Mouse (Mus musculus) limb, embryonic 13.5 days (tissue): ENCODE data around the gene Cacnb2. TPM values are rescaled to one million over a fixed set of nuclear protein-coding genes. Genes with fewer than 3 reads are reported as not detected.

ENCODE experiments used
- ATAC-seq: fragments of 200-750 bp; cut with Nextera tagmentation; 2 replicates; pipeline ENCODE4 v1.8.0; 2017; ENCODE audit warnings: low read depth, moderate number of reproducible peaks, moderate TSS enrichment; ENCODE audit not compliant: low FRiP score
- H3K27ac ChIP-seq: fragments of 300-500 bp; sonication (generic); 2 replicates; pipeline ENCODE4 v1.5.1; 2015; ENCODE audit warnings: inconsistent platforms, mild to moderate bottlenecking, moderate library complexity
- H3K27me3 ChIP-seq: fragments of 300-500 bp; sonication (generic); 2 replicates; pipeline ENCODE4 v1.6.1; 2015; ENCODE audit warnings: mild to moderate bottlenecking, inconsistent platforms
- H3K36me3 ChIP-seq: fragments of 300-500 bp; sonication (generic); 2 replicates; pipeline ENCODE4 v1.6.1; 2015; ENCODE audit warnings: inconsistent platforms, mild to moderate bottlenecking, moderate library complexity
- H3K4me1 ChIP-seq: fragments of 300-500 bp; sonication (generic); 2 replicates; pipeline ENCODE4 v1.6.1; 2015; ENCODE audit warnings: inconsistent platforms
- H3K4me2 ChIP-seq: fragments of 300-500 bp; sonication (generic); replicated peaks from 2 replicates; pipeline ENCODE4 v1.6.1; 2015; ENCODE audit warnings: inconsistent platforms, mild to moderate bottlenecking, moderate library complexity
- H3K4me3 ChIP-seq: fragments of 300-500 bp; sonication (generic); 2 replicates; pipeline ENCODE4 v1.5.1; 2015; ENCODE audit warnings: moderate library complexity, mild to moderate bottlenecking, inconsistent platforms
- H3K9ac ChIP-seq: fragments of 300-500 bp; sonication (generic); 2 replicates; pipeline ENCODE4 v1.6.1; 2015; ENCODE audit warnings: mild to moderate bottlenecking, inconsistent platforms
- H3K9me3 ChIP-seq: fragments of 300-500 bp; sonication (generic); 2 replicates; pipeline ENCODE4 v1.6.1; 2016; ENCODE audit warnings: inconsistent platforms
- WGBS: fragments of 180-500 bp; shearing (Covaris S2); methylation state at CpG from one replicate; pipeline ENCODE4 v1.1.7; 2015; 5-methylcytosine and 5-hydroxymethylcytosine counted together
- polyA plus RNA-seq: library from polyadenylated mRNA; unstranded; fragments of >200 nt; fragmentation: Nextera tagmentation; extraction: Ambion mirVana; gene quantifications from 2 replicates; pipeline ENCODE4 v1.2.1, GENCODE M21; 2015

Cacnb2 gene
- polyA plus RNA-seq, 1 experiment from 2014 or later, result 2.3 TPM

GRCm38 (mm10) chr2:14878953-14879352 lies 276.1 kb downstream of the Cacnb2 start:
- Histone ChIP-seq H3K9me3 (no peaks in the 10 kb centered on the region), H3K4me1 (peaks cover 9% of the 10 kb centered on the region), H3K4me3 (no peak overlapping the region), H3K36me3 (no peaks in the 10 kb centered on the region), H3K9ac (no peak overlapping the region), H3K27ac (no peak overlapping the region), H3K4me2 (no peak overlapping the region), H3K27me3 (no peaks in the 10 kb centered on the region)
- ATAC-seq, result no peak

DNA sequence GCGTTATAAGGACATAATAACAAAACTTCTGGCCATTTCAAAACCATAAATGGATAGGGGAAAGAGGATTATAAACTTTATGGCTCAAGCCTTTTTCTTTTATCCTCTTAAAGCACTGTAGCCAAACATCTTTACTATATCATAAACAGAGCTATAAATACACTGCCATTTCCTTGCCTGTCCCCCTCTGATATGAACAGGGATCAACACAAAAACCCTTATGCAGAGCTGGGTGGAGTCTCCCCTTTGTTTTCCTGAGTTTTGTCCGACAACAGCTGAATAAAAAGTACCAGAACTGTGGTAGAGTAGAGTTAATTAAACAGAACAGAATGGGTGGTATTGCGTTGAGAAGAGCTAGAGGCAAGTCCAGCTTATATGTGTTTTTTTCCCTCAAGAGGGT lies 280.6 kb downstream of the Cacnb2 start:
- Histone ChIP-seq H3K27me3 (no peaks in the 10 kb centered on the region), H3K4me3 (no peak overlapping the region), H3K27ac (no peak overlapping the region), H3K4me2 (no peak overlapping the region), H3K4me1 (no peaks in the 10 kb centered on the region), H3K9ac (no peak overlapping the region), H3K36me3 (no peaks in the 10 kb centered on the region), H3K9me3 (no peaks in the 10 kb centered on the region)
- ATAC-seq, result no peak
- 51% methylated on average over 3 of the region's 3 CpGs for WGBS

GRCm38 (mm10) chr2:14888406-14889195 lies 285.7 kb downstream of the Cacnb2 start:
- Histone ChIP-seq H3K9ac (no peak overlapping the region), H3K4me3 (no peak overlapping the region), H3K4me1 (no peaks in the 10 kb centered on the region), H3K27ac (no peak overlapping the region), H3K36me3 (no peaks in the 10 kb centered on the region), H3K27me3 (no peaks in the 10 kb centered on the region), H3K9me3 (no peaks in the 10 kb centered on the region), H3K4me2 (no peak overlapping the region)
- WGBS, result 48% methylated on average over 4 of the region's 4 CpGs
- ATAC-seq, result no peak

GRCm38 (mm10) chr2:14903837-14904236 lies 300.9 kb downstream of the Cacnb2 start:
- Histone ChIP-seq H3K4me3 (no peak overlapping the region), H3K4me1 (0 out of 2 replicates have a peak, but pooled peaks cover 9% of the 10 kb centered on the region), H3K36me3 (no peaks in the 10 kb centered on the region), H3K27ac (no peak overlapping the region), H3K9me3 (no peaks in the 10 kb centered on the region), H3K27me3 (no peaks in the 10 kb centered on the region), H3K9ac (no peak overlapping the region), H3K4me2 (no peak overlapping the region)
- WGBS, result 57% methylated on average over 3 of the region's 3 CpGs
- ATAC-seq, result no peak

DNA sequence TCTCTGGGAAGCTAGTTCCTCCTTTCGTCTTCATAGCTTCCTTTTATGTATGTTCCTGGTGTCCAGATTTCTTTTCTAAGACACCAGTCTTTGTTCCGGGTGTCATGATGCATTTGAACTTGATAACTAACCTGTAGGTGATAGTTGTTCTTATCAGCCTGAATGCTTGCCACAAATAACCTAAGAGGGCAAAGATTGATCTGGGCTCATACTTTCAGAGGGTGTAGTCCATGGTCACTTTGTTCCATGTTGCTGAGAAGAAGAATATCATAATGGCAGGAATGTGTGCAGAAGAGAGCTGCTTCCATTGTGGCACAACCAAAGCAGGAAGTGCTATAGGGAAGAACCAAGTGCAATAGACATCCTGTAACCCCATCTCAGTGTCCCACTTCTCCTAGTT lies 302.0 kb downstream of the Cacnb2 start:
- Histone ChIP-seq H3K36me3 (no peaks in the 10 kb centered on the region), H3K27ac (no peak overlapping the region), H3K4me1 (0 out of 2 replicates have a peak, but pooled peaks cover 9% of the 10 kb centered on the region), H3K9ac (no peak overlapping the region), H3K4me2 (no peak overlapping the region), H3K27me3 (no peaks in the 10 kb centered on the region), H3K4me3 (no peak overlapping the region), H3K9me3 (no peaks in the 10 kb centered on the region)
- no peak for ATAC-seq
- 89% methylated on average over 2 of the region's 2 CpGs for WGBS

DNA sequence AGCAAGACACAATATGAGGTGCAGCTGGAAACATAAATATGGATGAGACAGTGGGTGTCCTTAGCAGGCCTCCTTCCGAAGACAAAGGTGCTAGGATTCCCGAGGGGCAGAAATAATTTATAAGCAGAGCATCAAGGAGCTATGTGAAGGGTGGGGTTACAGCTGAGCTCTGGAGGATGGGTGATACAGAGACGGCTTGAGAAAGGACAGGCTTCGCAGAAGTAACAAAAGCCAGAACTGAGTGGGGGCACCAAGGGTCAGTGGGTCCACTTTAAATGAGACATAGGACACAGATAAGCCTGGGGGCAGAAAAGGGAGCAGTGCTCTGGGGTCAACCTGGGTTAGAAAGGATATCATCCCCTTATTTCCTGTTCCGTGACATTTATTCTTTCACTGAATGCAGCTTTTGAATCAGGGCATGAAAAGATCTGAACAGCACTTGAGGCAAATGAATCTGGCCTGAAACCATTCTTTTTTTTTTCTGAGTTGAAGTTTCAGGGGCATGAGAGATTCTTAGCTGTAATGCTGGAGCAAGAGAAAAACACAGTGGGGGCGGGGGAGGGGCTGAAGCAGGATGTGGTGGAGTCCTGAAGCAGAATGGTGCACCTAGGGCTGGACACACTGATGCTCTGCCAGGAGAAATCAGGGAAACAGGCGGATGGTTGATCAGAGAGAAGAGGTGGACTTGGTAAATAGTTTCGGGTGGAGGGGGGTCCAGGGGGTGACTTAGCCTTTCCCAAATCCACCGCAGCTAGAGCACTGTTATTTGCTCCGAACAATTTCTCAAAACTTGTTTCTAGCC lies 304.4 kb downstream of the Cacnb2 start:
- Histone ChIP-seq H3K4me2 (no peak overlapping the region), H3K9ac (no peak overlapping the region), H3K9me3 (no peaks in the 10 kb centered on the region), H3K27me3 (no peaks in the 10 kb centered on the region), H3K4me3 (no peak overlapping the region), H3K4me1 (0 out of 2 replicates have a peak, but pooled peaks cover 9% of the 10 kb centered on the region), H3K36me3 (no peaks in the 10 kb centered on the region), H3K27ac (no peak overlapping the region)
- 51% methylated on average over 10 of the region's 10 CpGs for WGBS
- no peak for ATAC-seq

DNA sequence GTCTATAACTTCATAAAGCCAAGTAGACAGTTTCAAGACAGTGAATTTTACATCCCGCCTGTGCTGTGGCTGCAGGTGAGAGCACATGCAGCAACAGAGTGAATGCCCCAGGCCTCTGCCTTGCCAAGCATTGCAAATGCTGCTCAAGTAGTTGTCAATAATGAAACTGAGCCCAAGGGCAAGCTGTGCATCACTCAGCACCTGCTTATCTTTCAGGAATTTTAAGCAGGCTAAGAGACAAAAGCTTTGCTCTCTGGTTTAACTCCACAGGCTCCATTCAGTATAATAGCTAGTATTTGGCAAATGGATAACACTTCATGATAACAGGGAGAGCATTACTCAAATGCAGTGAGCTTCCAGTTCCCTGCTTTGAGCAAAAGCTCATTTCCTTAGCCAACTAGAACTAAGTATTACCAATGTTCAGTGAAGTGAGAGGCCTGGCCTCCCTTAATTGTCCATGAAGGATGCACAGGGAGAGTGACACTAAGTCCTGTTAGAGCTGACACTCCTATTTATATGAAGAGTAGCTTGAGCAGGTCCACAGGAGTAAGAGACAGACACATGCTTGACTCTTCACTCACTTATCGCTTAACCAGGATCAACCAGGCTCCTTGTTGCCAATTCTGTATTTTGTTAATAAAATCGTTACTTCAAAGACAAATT lies 314.8 kb downstream of the Cacnb2 start:
- Histone ChIP-seq H3K27me3 (no peaks in the 10 kb centered on the region), H3K4me2 (no peak overlapping the region), H3K4me3 (no peak overlapping the region), H3K4me1 (no peaks in the 10 kb centered on the region), H3K27ac (no peak overlapping the region), H3K9ac (no peak overlapping the region), H3K36me3 (no peaks in the 10 kb centered on the region), H3K9me3 (no peaks in the 10 kb centered on the region)
- ATAC-seq, result no peak
- WGBS, result 89% methylated on average over 3 of the region's 3 CpGs

DNA sequence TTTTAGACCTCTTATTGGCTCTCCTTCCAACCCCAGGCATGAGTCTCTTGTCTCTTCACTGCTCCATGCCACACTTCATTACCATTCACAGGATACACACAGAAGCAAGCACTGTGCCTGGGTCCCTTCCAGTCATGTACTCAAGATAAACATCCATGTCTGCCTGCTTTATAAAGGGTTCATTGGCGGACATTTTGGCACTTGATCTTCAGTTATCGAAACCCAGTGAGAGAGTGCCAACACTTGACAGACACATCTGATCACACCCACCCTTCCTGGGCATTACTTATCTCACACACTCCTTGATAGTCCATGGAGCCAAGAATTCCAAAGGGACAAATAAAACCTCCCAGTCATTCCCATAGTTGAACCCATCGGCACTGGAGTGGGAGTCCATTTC lies 327.0 kb downstream of the Cacnb2 start:
- H3K4me3 ChIP-seq, result no peak overlapping the region
- no peak overlapping the region for H3K27ac ChIP-seq
- 95% methylated on average over 3 of the region's 3 CpGs for WGBS
- no peak overlapping the region for H3K9ac ChIP-seq
- no peak for ATAC-seq
- H3K36me3 ChIP-seq, result no peaks in the 10 kb centered on the region
- no peaks in the 10 kb centered on the region for H3K4me1 ChIP-seq
- H3K4me2 ChIP-seq, result no peak overlapping the region
- no peaks in the 10 kb centered on the region for H3K9me3 ChIP-seq
- H3K27me3 ChIP-seq, result no peaks in the 10 kb centered on the region

DNA sequence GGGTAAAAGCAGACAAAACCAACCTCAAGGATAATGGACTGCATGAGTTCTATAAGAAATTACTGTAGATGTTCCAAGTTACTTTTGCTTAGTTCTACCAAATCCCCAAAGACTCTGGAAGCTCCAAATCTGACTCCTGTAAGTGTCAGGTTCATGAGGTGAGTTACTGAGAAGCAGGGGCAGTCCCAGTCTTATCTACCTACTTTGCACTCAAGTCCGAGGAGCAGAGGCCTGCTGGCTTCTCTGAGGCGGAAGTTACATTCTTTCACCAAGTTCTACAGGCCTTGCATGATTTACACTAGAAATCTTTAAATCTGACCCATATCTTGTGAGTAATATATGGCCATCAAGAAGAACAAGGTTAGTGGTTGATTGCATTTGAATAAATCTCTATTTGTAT lies 329.1 kb downstream of the Cacnb2 start:
- no peak for ATAC-seq
- WGBS, result 92% methylated on average over 2 of the region's 2 CpGs
- no peak overlapping the region for H3K27ac ChIP-seq
- no peak overlapping the region for H3K4me3 ChIP-seq
- no peaks in the 10 kb centered on the region for H3K9me3 ChIP-seq
- no peaks in the 10 kb centered on the region for H3K36me3 ChIP-seq
- peaks cover 2% of the 10 kb centered on the region; the same call in 1 of the 2 replicates for H3K4me1 ChIP-seq
- H3K9ac ChIP-seq, result no peak overlapping the region
- H3K27me3 ChIP-seq, result no peaks in the 10 kb centered on the region
- H3K4me2 ChIP-seq, result no peak overlapping the region

DNA sequence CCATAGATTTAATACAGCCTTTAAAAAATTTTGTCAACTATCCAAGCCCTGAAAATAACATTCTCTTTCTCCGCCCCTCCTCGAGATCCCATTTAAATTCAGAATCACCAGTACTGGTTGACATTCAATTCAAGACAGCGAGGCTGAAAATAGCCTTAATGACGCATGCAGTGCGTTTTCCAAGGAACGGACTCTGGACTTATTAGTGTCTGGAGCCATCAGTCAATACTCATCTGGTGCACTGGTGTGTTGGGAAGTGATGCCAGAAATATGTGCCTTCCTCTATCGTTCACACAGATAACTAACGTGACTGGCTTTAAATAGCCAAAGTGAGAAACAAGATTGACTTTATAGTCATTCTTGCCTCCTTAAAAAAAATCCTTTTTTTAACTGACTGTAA lies 333.6 kb downstream of the Cacnb2 start:
- Histone ChIP-seq H3K4me2 (no peak overlapping the region), H3K9me3 (no peaks in the 10 kb centered on the region), H3K36me3 (no peaks in the 10 kb centered on the region), H3K4me1 (peaks cover 6% of the 10 kb centered on the region; the same call in 1 of the 2 replicates), H3K9ac (no peak overlapping the region), H3K27me3 (no peaks in the 10 kb centered on the region), H3K4me3 (no peak overlapping the region), H3K27ac (no peak overlapping the region)
- 73% methylated on average over 8 of the region's 8 CpGs for WGBS
- ATAC-seq, result no peak

DNA sequence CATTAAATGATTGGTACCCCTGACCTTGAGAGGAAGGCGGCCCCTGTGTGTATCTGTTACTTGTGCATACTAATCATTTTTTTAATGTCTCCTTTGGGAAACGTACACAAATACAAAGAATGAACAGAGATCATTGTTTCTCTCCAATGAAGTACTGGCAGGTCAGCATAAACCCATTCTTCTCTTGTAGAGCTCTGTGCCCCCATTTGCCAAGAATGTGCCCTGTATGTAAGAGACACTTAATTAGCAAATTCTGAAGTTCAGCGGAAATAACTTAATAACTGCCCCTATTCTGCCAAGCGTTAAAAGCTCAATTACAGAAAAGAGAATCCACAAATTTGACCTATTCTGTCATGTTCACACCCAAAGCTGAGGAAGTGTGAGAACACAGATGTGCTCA lies 339.4 kb downstream of the Cacnb2 start:
- no peaks in the 10 kb centered on the region for H3K36me3 ChIP-seq
- H3K27ac ChIP-seq, result no peak overlapping the region
- H3K9ac ChIP-seq, result no peak overlapping the region
- ATAC-seq, result no peak
- no peaks in the 10 kb centered on the region for H3K9me3 ChIP-seq
- 82% methylated on average over 4 of the region's 4 CpGs for WGBS
- H3K27me3 ChIP-seq, result no peaks in the 10 kb centered on the region
- H3K4me2 ChIP-seq, result no peak overlapping the region
- H3K4me3 ChIP-seq, result no peak overlapping the region
- H3K4me1 ChIP-seq, result peaks cover under 1% of the 10 kb centered on the region; the same call in 1 of the 2 replicates

GRCm38 (mm10) chr2:14943691-14944357 lies 340.9 kb downstream of the Cacnb2 start:
- no peak overlapping the region for H3K27ac ChIP-seq
- no peak overlapping the region for H3K4me2 ChIP-seq
- no peaks in the 10 kb centered on the region for H3K4me1 ChIP-seq
- H3K9me3 ChIP-seq, result no peaks in the 10 kb centered on the region
- ATAC-seq, result no peak
- no peak overlapping the region for H3K9ac ChIP-seq
- no peaks in the 10 kb centered on the region for H3K27me3 ChIP-seq
- no peak overlapping the region for H3K4me3 ChIP-seq
- 84% methylated on average over 3 of the region's 3 CpGs for WGBS
- no peaks in the 10 kb centered on the region for H3K36me3 ChIP-seq
